Comparison of ENCODE assay signal across 21 mouse cellular contexts in the genomic region with DNA sequence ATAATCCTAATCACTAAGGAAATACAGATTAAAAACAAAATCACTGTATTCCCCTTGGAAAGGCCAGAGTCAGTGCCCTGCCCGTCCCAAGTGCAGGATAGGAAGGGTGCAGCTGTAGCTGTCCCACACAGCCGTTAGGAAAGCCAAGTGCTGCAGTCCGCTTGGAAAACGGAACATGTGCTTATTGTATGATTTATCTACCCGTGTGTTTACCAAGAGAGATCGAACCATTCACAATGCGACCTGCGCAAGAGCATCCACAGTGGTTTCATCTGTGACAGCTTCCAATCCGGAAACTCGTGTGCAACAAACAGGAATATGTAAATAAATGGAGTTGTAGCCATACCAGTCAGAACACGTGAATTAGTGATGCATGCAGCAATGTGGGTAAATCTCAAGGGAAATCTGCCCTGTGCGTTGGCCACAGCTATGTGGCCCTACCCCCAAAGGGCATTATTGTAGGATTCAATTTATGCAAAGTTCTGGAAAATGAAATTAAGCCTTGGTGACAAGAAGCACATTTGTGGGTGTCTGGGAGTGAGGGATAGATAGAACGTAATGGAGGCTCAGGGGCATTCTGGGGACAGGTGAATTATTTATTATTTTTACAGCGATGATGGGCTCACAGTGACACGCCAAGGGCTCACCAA. TPM values are rescaled to one million over a fixed set of nuclear protein-coding genes. Genes with fewer than 3 reads are reported as not detected.
DNase-seq lines count a peak whose midpoint lies in the region; ATAC-seq lines count a peak whose summit lies in the region.
"Had no signal": no experiment of that assay in that cellular context is flagged by ENCODE, and none has a peak within 500 bp of the region (broad histone marks: within the 10 kb centered on the region; RNA-seq: fewer than 3 reads in every experiment).

No protein-coding gene starts in this region.

- no peak overlapping the region for H3K9ac ChIP-seq in heart, embryonic 16.5 days (ENCODE audit: low read length)
- H3K9ac ChIP-seq in lung, embryonic 15.5 days, result no peak overlapping the region
- H3K9ac ChIP-seq: forebrain, embryonic 15.5 days; hindbrain, embryonic 13.5 days; limb, embryonic 15.5 days; liver, postnatal 0 days had no signal

- ATAC-seq in heart, embryonic 16.5 days (replicated peaks; ENCODE audit: extremely low read depth, insufficient read depth, low FRiP score), result no peak
- ATAC-seq in lung, embryonic 15.5 days (ENCODE audit: borderline replicate concordance, extremely low read depth, low FRiP score, low TSS enrichment), result no peak
- ATAC-seq: activated CD4-positive, CD25-positive, alpha-beta regulatory T cell, adult 4 months; forebrain, embryonic 15.5 days had no signal

- no peak overlapping the region for H3K4me2 ChIP-seq in heart, embryonic 16.5 days (ENCODE audit: low read depth, low read length)
- H3K4me2 ChIP-seq in lung, embryonic 15.5 days, result no peak overlapping the region
- H3K4me2 ChIP-seq: forebrain, embryonic 15.5 days; hindbrain, embryonic 13.5 days; limb, embryonic 15.5 days had no signal

- no peaks in the 10 kb centered on the region for H3K9me3 ChIP-seq in heart, embryonic 16.5 days (replicated peaks; ENCODE audit: control insufficient read depth, low read length)
- H3K9me3 ChIP-seq in lung, embryonic 15.5 days, result no peaks in the 10 kb centered on the region
- H3K9me3 ChIP-seq: forebrain, embryonic 15.5 days; hindbrain, embryonic 13.5 days; limb, embryonic 15.5 days had no signal

- intact Hi-C loops in heart, postnatal 10 days (cut with DNase I), result loop anchor here (5.0 kb wide), 1 partner anchor 82 kb away; no protein-coding TSS in a partner anchor

- H3K4me1 ChIP-seq in heart, embryonic 16.5 days (ENCODE audit: control insufficient read depth, insufficient read depth, low read length), result peaks cover 3% of the 10 kb centered on the region; the same call in 1 of the 2 replicates
- H3K4me1 ChIP-seq in lung, embryonic 15.5 days, result no peaks in the 10 kb centered on the region; the same call in none of the 2 replicates

- 74% methylated on average over 15 of the region's 15 CpGs for WGBS in heart, embryonic 16.5 days
- 65% methylated on average over 15 of the region's 15 CpGs for WGBS in lung, embryonic 15.5 days

- peak; percentile 87 for DNase-seq in heart, adult 11 months
- DNase-seq in heart, adult 9 months (ENCODE audit: low spot score in 2 of 2), result no peak
- DNase-seq in heart, postnatal 10 days, result no peak
- no peak for DNase-seq in lung, postnatal 14 days
- DNase-seq in retina, embryonic 14.5 days (ENCODE audit: low spot score), result peak; percentile 32
- DNase-seq in B cell, adult 2 months, result no peak
- DNase-seq: cerebellum, adult 11 months; cerebellum, postnatal 10 days; embryo, embryonic 11 days; right cerebral cortex, postnatal 4 days; thymus, postnatal 14 days had no signal

- no peak overlapping the region for H3K4me3 ChIP-seq in heart, embryonic 16.5 days (ENCODE audit: low read length)
- H3K4me3 ChIP-seq in lung, embryonic 15.5 days, result no peak overlapping the region
- H3K4me3 ChIP-seq: forebrain, embryonic 15.5 days; hindbrain, embryonic 13.5 days; limb, embryonic 15.5 days had no signal

- H3K36me3 ChIP-seq in heart, embryonic 16.5 days (ENCODE audit: control insufficient read depth, insufficient read depth), result no peaks in the 10 kb centered on the region
- no peaks in the 10 kb centered on the region for H3K36me3 ChIP-seq in lung, embryonic 15.5 days
- H3K36me3 ChIP-seq: forebrain, embryonic 15.5 days; G1E; hindbrain, embryonic 13.5 days; limb, embryonic 15.5 days had no signal

- peak overlapping the region; percentile 33 for H3K27ac ChIP-seq in heart, embryonic 16.5 days (ENCODE audit: low read length)
- peak overlapping the region; percentile 57; the same call in 1 of the 2 replicates for H3K27ac ChIP-seq in lung, embryonic 15.5 days
- H3K27ac ChIP-seq: forebrain, embryonic 15.5 days; hindbrain, embryonic 13.5 days; limb, embryonic 15.5 days had no signal

- peaks cover 5% of the 10 kb centered on the region for H3K27me3 ChIP-seq in heart, embryonic 16.5 days (ENCODE audit: control insufficient read depth, insufficient read depth, low read length)
- peaks cover 9% of the 10 kb centered on the region; the same call in 1 of the 2 replicates for H3K27me3 ChIP-seq in lung, embryonic 15.5 days

RNA-seq across cellular contexts. Expression of a gene that starts 6.2 kb away (rescaled TPM):
- 12.4 and 15.2 TPM in 2 replicates for polyA plus RNA-seq in heart, embryonic 16.5 days (2015; fragmentation: Nextera tagmentation; extraction: Ambion mirVana)
- total RNA-seq in heart, postnatal 10 days (2021), result 10 to 100 TPM; 28.0 to 30.2 TPM
- 15.8 and 16.4 TPM in 2 replicates for polyA plus RNA-seq in lung, embryonic 15.5 days (2015; fragmentation: Nextera tagmentation; extraction: Ambion mirVana)
- polyA plus RNA-seq: G1E had no signal

RNA-seq across cellular contexts. Expression of a gene that starts 44.6 kb away (rescaled TPM):
- polyA plus RNA-seq in heart, embryonic 16.5 days (2015; fragmentation: Nextera tagmentation; extraction: Ambion mirVana), result 1.9 and 3.0 TPM in 2 replicates
- total RNA-seq in heart, postnatal 10 days (2021), result under 1 TPM; 0.20 to 0.34 TPM
- 7.2 and 8.1 TPM in 2 replicates for polyA plus RNA-seq in lung, embryonic 15.5 days (2015; fragmentation: Nextera tagmentation; extraction: Ambion mirVana)
- total RNA-seq: megakaryocyte-erythroid progenitor cell, adult 5-6 weeks; neutrophil, adult 5-6 weeks had no signal
- polyA plus RNA-seq: activated CD4-positive, CD25-positive, alpha-beta regulatory T cell, adult 4 months; G1E had no signal

Comparison
In these comparisons a context has a peak if more than half of its experiments do, and no peak if none do; other contexts are left out.
1. DNase-seq: peak in heart, adult 11 months (single experiment) and retina, embryonic 14.5 days (single experiment); none in heart, adult 9 months (0 of 2), heart, postnatal 10 days (0 of 2), lung, postnatal 14 days (single experiment) and B cell, adult 2 months (0 of 2).